Mouse (Mus musculus) brain, embryonic 14.5 days (tissue): ENCODE measurements around the gene Hoxd3. TPM values are rescaled to one million over a fixed set of nuclear protein-coding genes. Genes with fewer than 3 reads are reported as not detected.
A peak's percentile ranks its signal among the peaks of the same experiment; 100 is the strongest.

Experiments
- DNase-seq: peaks from one replicate; pipeline ENCODE4 v3.0.0-alpha.2; 2011; ENCODE audit warnings: low read depth
- CTCF ChIP-seq: fragments of 200-500 bp; IDR thresholded peaks from 2 replicates; pipeline ENCODE4 v1.5.1; 2012; ENCODE audit warnings: inconsistent platforms, mild to moderate bottlenecking, moderate library complexity, borderline replicate concordance; ENCODE audit not compliant: insufficient read depth, insufficient read length; ENCODE audit errors: extremely low read depth
- POLR2A ChIP-seq: fragments of 200-500 bp; IDR thresholded peaks from 2 replicates; pipeline ENCODE4 v1.6.1; 2012; ENCODE audit warnings: mild to moderate bottlenecking, inconsistent platforms, borderline replicate concordance; ENCODE audit not compliant: poor library complexity, insufficient read depth, insufficient read length, severe bottlenecking; ENCODE audit errors: extremely low read depth
- polyA plus RNA-seq: library from polyadenylated mRNA; depleted of rRNA; stranded (reverse); fragments of >200 nt; gene quantifications from 2 replicates; pipeline ENCODE4 v1.2.3, GENCODE M21; 2012; rRNA removed

The Hoxd3 gene
- polyA plus RNA-seq, 1 experiment: 47.4 TPM

- TF ChIP-seq POLR2A: no peak
- no peak for TF ChIP-seq CTCF
- DNase-seq: no peak
These were observed 48.4 kb downstream of the Hoxd3 start for GRCm38 (mm10) chr2:74760146-74760545.

- DNase-seq: no peak
- no peak for TF ChIP-seq CTCF
These were observed 50.2 kb downstream of the Hoxd3 start for GRCm38 (mm10) chr2:74761941-74762340.

- TF ChIP-seq POLR2A (no peak), CTCF (no peak)
- peak; percentile 72 for DNase-seq
These were observed 51.0 kb downstream of the Hoxd3 start, which contains the start of gene Hoxd1 for GRCm38 (mm10) chr2:74762522-74763244. Gene Hoxd1, plus strand, starts transcription at chr2:74762980.

- DNase-seq: no peak
- no peak for TF ChIP-seq CTCF
- TF ChIP-seq POLR2A: no peak
These were observed 51.6 kb downstream of the Hoxd3 start for GRCm38 (mm10) chr2:74763245-74763735.

GRCm38 (mm10) chr2:74763976-74764375 lies 52.2 kb downstream of the Hoxd3 start:
- no peak for DNase-seq
- no peak for TF ChIP-seq CTCF
- no peak for TF ChIP-seq POLR2A

GRCm38 (mm10) chr2:74774359-74774758 lies 62.6 kb downstream of the Hoxd3 start:
- DNase-seq: no peak
- no peak for TF ChIP-seq POLR2A

GRCm38 (mm10) chr2:74777536-74778275 lies 66.0 kb downstream of the Hoxd3 start:
- TF ChIP-seq CTCF (no peak), POLR2A (no peak)
- DNase-seq: peak; percentile 43

GRCm38 (mm10) chr2:74781386-74781785 lies 69.7 kb downstream of the Hoxd3 start:
- no peak for DNase-seq
- TF ChIP-seq POLR2A (no peak), CTCF (no peak)

GRCm38 (mm10) chr2:74795531-74795930 lies 83.8 kb downstream of the Hoxd3 start:
- peak; percentile 31 for DNase-seq
- TF ChIP-seq POLR2A: no peak
- TF ChIP-seq CTCF: no peak

Other genes starting within 250 kb of the Hoxd3 start
- 29.8 and 32.9 TPM in 2 replicates for gene Lnpk, start 132.5 kb upstream of the Hoxd3 start, polyA plus RNA-seq
- gene Evx2, start 52.4 kb upstream of the Hoxd3 start, polyA plus RNA-seq: 1.7 and 4.6 TPM in 2 replicates
- gene Hoxd13, start 43.6 kb upstream of the Hoxd3 start, polyA plus RNA-seq: 0.16 and 0.25 TPM in 2 replicates
- 0.05 TPM in 1 of 2 replicates, not detected in the other for gene Hoxd12, start 36.9 kb upstream of the Hoxd3 start, polyA plus RNA-seq
- 0.05 TPM in 1 of 2 replicates, not detected in the other for gene Hoxd11, start 32.4 kb upstream of the Hoxd3 start, polyA plus RNA-seq
- 0.04 and 0.14 TPM in 2 replicates for gene Hoxd10, start 20.0 kb upstream of the Hoxd3 start, polyA plus RNA-seq
- gene Hoxd9, start 14.2 kb upstream of the Hoxd3 start, polyA plus RNA-seq: 0.19 and 0.36 TPM in 2 replicates
- 0.73 and 1.6 TPM in 2 replicates for gene Hoxd8, start 7.3 kb upstream of the Hoxd3 start, polyA plus RNA-seq
- gene Hoxd4, start within 50 bp of the Hoxd3 start, polyA plus RNA-seq: 0.81 and 5.5 TPM in 2 replicates
- gene Gm28230, start 14.8 kb downstream of the Hoxd3 start, polyA plus RNA-seq: 0.44 and 1.7 TPM in 2 replicates
- gene Hoxd1, start 51.1 kb downstream of the Hoxd3 start, polyA plus RNA-seq: 0.34 and 1.3 TPM in 2 replicates
- gene Mtx2, start 113.9 kb downstream of the Hoxd3 start, polyA plus RNA-seq: 75.7 and 84.2 TPM in 2 replicates